Mouse (Mus musculus) inflammation-experienced regulatory T-cells, adult 6 months (primary cell): ENCODE measurements around the gene Comp. TPM values are rescaled to one million over a fixed set of nuclear protein-coding genes. Genes with fewer than 3 reads are reported as not detected.

ENCODE experiments used
- ATAC-seq: one replicate; pipeline ENCODE4 v1.8.0; 2017
- polyA plus RNA-seq, 3 experiments: library from polyadenylated mRNA; unstranded; fragments of 100-300 nt; shearing (Covaris generic); gene quantifications; one replicate each; pipeline ENCODE4 v1.2.1; 2017

Gene Comp
- polyA plus RNA-seq, 3 experiments from 2014 or later, result 0.24 to 0.40 TPM; not detected in 1

- ATAC-seq, result no peak
Observed at GRCm38 (mm10) chr8:70404212-70404611, 30.9 kb downstream of the Comp start.

GRCm38 (mm10) chr8:70405189-70405588 is 31.8 kb downstream of the Comp start:
- no peak for ATAC-seq

- ATAC-seq, result no peak
Observed at GRCm38 (mm10) chr8:70406427-70407069, 33.2 kb downstream of the Comp start.

- no peak for ATAC-seq
Observed at GRCm38 (mm10) chr8:70408301-70408700, 34.9 kb downstream of the Comp start.

GRCm38 (mm10) chr8:70409019-70409418 is 35.7 kb downstream of the Comp start:
- ATAC-seq, result no peak

- no peak for ATAC-seq
Observed at GRCm38 (mm10) chr8:70409455-70409871, 36.1 kb downstream of the Comp start.

GRCm38 (mm10) chr8:70410281-70410680 is 36.9 kb downstream of the Comp start:
- ATAC-seq, result no peak

- ATAC-seq, result no peak
Observed at GRCm38 (mm10) chr8:70414310-70414946, 41.1 kb downstream of the Comp start.

GRCm38 (mm10) chr8:70415540-70416451 is 42.4 kb downstream of the Comp start:
- no peak for ATAC-seq

GRCm38 (mm10) chr8:70416941-70417340 is 43.6 kb downstream of the Comp start:
- ATAC-seq, result no peak

GRCm38 (mm10) chr8:70417914-70418313 is 44.6 kb downstream of the Comp start:
- no peak for ATAC-seq

- no peak for ATAC-seq
Observed at GRCm38 (mm10) chr8:70418954-70419353, 45.6 kb downstream of the Comp start.

GRCm38 (mm10) chr8:70419879-70420643 is 46.7 kb downstream of the Comp start:
- no peak for ATAC-seq

GRCm38 (mm10) chr8:70421349-70422104 is 48.2 kb downstream of the Comp start:
- ATAC-seq, result no peak

- no peak for ATAC-seq
Observed at GRCm38 (mm10) chr8:70422722-70423121, 49.4 kb downstream of the Comp start.

- ATAC-seq, result no peak
Observed at GRCm38 (mm10) chr8:70426300-70426907, 53.0 kb downstream of the Comp start.

- no peak for ATAC-seq
Observed at GRCm38 (mm10) chr8:70431213-70431612, 57.9 kb downstream of the Comp start.
